Mouse (Mus musculus) left cerebral cortex, postnatal 36 days (tissue): ENCODE measurements around the gene Gm21969. TPM values are rescaled to one million over a fixed set of nuclear protein-coding genes. Genes with fewer than 3 reads are reported as not detected.

Source experiments
- DNase-seq, 2 experiments: peaks; one replicate each; pipeline ENCODE4 v3.0.0; 2021 to 2022; ENCODE audit warnings: low spot score in 2 of 2, mixed read lengths in 1 of 2
- intact Hi-C: fragments of 180-260 bp; cut with DNase I; formaldehyde crosslinking; loops from one replicate; pipeline ENCODE4 v1.15.1; 2025
- microRNA-seq: library from miRNA; unstranded; fragments of <30 nt; microRNA quantifications from one replicate; pipeline ENCODE4 v1.2.0, GENCODE M21; 2022
- total RNA-seq, 2 experiments: library from RNA; stranded (reverse); gene quantifications; 2 replicates each; pipeline ENCODE4 v1.2.3; 2021

Gm21969 gene
- total RNA-seq, 2 experiments from 2014 or later = not detected

DNA sequence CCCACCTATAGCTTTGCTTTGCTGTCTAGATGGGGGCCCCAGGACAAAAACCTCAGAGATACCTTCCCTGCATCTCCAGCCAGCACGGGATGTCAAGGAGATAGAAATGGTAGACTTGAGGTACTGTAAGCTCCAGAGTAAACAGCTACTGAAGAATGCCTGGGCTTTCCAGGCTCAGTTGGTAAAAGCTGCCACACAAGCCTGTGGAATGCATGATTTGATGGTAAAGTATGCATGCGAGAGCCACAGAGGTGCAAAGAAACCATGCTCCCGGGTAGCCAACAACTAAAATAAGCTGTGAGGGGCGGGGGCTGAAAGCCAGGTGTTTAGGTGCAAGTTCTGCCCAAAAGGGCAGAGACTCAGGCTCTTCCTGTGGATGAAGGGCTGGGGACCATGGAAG lies 99.9 kb downstream of the Gm21969 start:
- intact Hi-C loops = no loop called here
- no peak for DNase-seq

DNA sequence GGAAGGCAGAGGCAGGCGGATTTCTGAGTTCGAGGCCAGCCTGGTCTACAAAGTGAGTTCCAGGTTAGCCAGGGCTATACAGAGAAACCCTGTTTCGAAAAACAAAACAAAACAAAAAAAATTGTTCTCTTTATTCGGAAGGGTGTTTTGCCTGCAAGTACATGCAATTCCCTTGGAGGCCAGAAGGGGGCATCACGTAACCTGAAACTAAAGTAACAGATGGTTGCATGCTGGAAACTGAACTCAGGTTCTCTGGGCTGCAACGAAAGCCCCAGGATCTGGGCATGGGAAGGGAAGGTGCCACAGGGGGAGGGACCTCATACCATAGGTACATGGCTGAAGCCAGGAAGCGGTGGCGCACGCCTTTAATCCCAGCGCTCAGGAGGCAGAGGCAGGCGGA lies 100.5 kb downstream of the Gm21969 start:
- no peak for DNase-seq
- intact Hi-C loops = no loop called here

DNA sequence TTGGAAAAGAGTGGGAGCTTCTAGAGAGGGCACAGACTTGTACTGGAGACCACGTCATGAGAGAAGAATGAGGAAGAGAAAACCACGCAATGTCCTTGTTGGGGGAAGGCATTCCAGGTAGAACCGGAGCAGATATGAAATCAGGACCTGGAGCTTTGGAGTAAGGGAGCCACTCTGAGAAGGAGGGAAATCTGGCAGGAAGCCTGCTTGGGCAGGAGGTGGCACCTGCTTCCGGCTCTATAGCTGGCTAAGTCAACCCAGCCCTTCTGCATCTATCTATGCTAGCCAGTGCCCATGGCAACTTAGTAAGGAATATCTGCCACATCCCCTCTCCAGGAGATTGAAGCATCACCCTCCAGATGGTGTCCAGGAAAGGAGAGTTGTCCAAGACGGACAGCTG lies 103.0 kb downstream of the Gm21969 start:
- intact Hi-C loops = no loop called here
- DNase-seq = no peak

DNA sequence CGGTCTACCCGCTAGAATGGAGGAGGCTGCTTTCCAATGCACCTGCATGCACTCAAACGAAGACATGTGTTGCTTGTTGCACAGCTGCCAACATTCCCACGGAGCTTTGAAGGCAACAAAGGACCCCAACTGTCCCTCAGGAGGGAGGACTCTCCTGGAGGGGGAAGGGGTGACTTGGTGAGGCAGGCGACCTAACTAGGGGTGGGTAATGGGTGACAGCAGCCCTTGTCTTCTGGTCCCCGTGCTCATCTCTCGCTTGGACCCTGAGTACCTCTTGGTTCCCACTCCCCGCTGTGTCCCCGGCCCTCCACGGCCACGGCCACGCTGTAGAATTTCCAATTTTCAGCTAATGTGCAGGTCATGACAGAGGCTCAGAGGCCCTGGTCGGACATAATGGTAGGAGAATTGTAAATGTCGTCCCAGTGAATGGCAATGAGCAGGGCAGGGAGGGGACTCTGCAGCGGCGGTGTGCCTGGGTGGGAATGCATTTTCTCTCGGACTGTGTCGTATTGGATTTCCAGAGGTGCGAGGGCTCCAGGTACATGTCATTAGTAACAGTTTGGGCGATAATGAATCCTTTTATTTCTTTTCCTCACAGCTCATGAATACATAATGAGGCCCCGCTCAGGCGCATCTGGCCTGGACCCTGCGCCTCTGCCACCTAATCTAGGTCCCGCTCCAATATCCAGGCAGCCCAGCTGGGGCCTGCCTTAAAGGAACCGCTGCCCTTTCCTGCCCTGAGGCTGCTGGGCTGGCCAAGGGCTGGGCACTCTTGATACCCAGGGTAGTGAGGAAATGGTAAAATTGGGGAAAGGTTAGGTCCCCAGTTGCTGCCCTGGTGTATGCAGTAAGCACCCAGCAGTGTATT lies 107.7 kb downstream of the Gm21969 start:
- intact Hi-C loops = no loop called here
- DNase-seq = no peak

Small RNA genes within 50 kb of the gene (microRNA-seq; reads per million reads assigned to microRNA genes)
- not detected for gene Gm25571
- gene Mir7020 = 1.0 reads per million

Other genes starting within 250 kb of the Gm21969 start
- 10 to 100 TPM; 15.7 to 18.8 TPM for gene Iffo2, start 72.6 kb upstream of the Gm21969 start, total RNA-seq
- gene Aldh4a1, start 19.7 kb downstream of the Gm21969 start, total RNA-seq = 10 to 100 TPM; 17.2 to 19.5 TPM
- not detected for gene Tas1r2, start 50.4 kb downstream of the Gm21969 start, total RNA-seq
- not detected for gene Pax7, start 230.3 kb downstream of the Gm21969 start, total RNA-seq